Mouse (Mus musculus): ENCODE data around the gene 4931440F15Rik. TPM values are rescaled to one million over a fixed set of nuclear protein-coding genes. Genes with fewer than 3 reads are reported as not detected.

4931440F15Rik gene
- polyA plus RNA-seq, 1 experiment from 2014 or later, result 0.12 TPM

DNA sequence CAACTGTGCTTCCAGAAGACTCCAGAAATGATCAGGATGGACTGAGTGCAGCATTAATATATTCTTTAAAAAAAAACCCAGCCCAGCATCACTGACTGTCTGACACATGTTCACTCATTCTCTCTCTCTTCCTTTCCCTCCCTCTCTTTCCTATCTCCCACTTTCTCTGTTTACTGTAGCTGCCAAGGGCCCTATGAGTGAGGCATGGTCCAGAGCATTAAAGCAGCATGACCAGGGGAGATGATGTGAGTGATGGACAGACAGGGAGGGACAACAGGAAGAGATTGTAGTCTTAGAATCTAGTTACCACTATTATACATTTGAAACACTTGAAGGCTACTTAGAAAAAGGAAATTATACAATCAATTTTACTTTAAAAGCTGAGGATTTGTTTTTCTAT, 9.8 kb downstream of the 4931440F15Rik start:
- Histone ChIP-seq H3K27me3 (ENCODE audit: low read depth, poor library complexity, severe bottlenecking) (no peaks in the 10 kb centered on the region), H3K36me3 (no peaks in the 10 kb centered on the region)

GRCm38 (mm10) chr11:29815261-29815660, 10.2 kb downstream of the 4931440F15Rik start:
- Histone ChIP-seq H3K4me3 (no peak overlapping the region), H3K27me3 (ENCODE audit: low read depth, poor library complexity, severe bottlenecking) (no peaks in the 10 kb centered on the region), H3K9me3 (replicated peaks) (no peaks in the 10 kb centered on the region), H3K4me1 (no peaks in the 10 kb centered on the region), H3K36me3 (no peaks in the 10 kb centered on the region), H3K27ac (replicated peaks) (no peak overlapping the region)
- no peak for DNase-seq (ENCODE audit: low spot score)
- WGBS, result 84% methylated on average over 3 of the region's 3 CpGs

More for the DNA sequence above, 9.8 kb downstream of the 4931440F15Rik start:
- H3K4me3 ChIP-seq, result no peak overlapping the region
- H3K4me1 ChIP-seq, result no peaks in the 10 kb centered on the region
- H3K9me3 ChIP-seq (replicated peaks), result no peaks in the 10 kb centered on the region
- no peak for DNase-seq (ENCODE audit: low spot score)
- no peak overlapping the region for H3K27ac ChIP-seq (replicated peaks)

DNA sequence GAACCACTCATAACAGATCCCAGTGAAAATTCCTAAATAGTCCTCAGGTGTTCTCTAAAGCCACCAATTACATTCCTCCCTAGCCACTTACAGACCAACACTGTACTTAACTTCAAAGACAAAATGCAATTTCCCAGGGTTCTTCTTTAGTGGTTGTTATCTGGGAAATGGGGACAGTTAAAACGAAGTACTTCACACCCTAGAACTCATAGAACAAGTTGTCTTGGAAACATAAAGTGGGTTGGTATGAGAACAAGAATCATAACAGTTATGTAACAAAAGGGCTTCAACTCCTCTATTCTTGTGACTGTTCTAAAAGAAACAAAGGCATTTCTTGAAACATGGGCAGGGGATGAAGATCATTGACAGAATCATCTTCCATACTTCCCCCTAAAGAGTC, 12.2 kb downstream of the 4931440F15Rik start:
- no peak for DNase-seq (ENCODE audit: low spot score)
- no peaks in the 10 kb centered on the region for H3K4me1 ChIP-seq
- no peaks in the 10 kb centered on the region for H3K36me3 ChIP-seq
- 86% methylated on average over 1 of the region's 1 CpGs for WGBS
- no peak overlapping the region for H3K27ac ChIP-seq (replicated peaks)
- H3K27me3 ChIP-seq (ENCODE audit: low read depth, poor library complexity, severe bottlenecking), result no peaks in the 10 kb centered on the region
- no peak overlapping the region for H3K4me3 ChIP-seq
- no peaks in the 10 kb centered on the region for H3K9me3 ChIP-seq (replicated peaks)

- DNase-seq (ENCODE audit: low spot score), result no peak
- Histone ChIP-seq H3K27ac (replicated peaks) (no peak overlapping the region), H3K36me3 (no peaks in the 10 kb centered on the region), H3K27me3 (ENCODE audit: low read depth, poor library complexity, severe bottlenecking) (no peaks in the 10 kb centered on the region), H3K9me3 (replicated peaks) (no peaks in the 10 kb centered on the region), H3K4me1 (no peaks in the 10 kb centered on the region), H3K4me3 (no peak overlapping the region)
- WGBS, result 82% methylated on average over 3 of the region's 3 CpGs
These were observed 13.0 kb downstream of the 4931440F15Rik start for GRCm38 (mm10) chr11:29812475-29812874.

GRCm38 (mm10) chr11:29810324-29810723, 15.1 kb downstream of the 4931440F15Rik start:
- no peaks in the 10 kb centered on the region for H3K27me3 ChIP-seq (ENCODE audit: low read depth, poor library complexity, severe bottlenecking)
- 80% methylated on average over 3 of the region's 3 CpGs for WGBS
- H3K4me1 ChIP-seq, result no peaks in the 10 kb centered on the region

GRCm38 (mm10) chr11:29808981-29809589, 16.4 kb downstream of the 4931440F15Rik start:
- 93% methylated on average over 7 of the region's 7 CpGs for WGBS
- no peaks in the 10 kb centered on the region for H3K9me3 ChIP-seq (replicated peaks)

More at GRCm38 (mm10) chr11:29810324-29810723, 15.1 kb downstream of the 4931440F15Rik start:
- H3K9me3 ChIP-seq (replicated peaks), result no peaks in the 10 kb centered on the region
- no peak overlapping the region for H3K27ac ChIP-seq (replicated peaks)
- no peaks in the 10 kb centered on the region for H3K36me3 ChIP-seq
- no peak for DNase-seq (ENCODE audit: low spot score)
- no peak overlapping the region for H3K4me3 ChIP-seq

DNA sequence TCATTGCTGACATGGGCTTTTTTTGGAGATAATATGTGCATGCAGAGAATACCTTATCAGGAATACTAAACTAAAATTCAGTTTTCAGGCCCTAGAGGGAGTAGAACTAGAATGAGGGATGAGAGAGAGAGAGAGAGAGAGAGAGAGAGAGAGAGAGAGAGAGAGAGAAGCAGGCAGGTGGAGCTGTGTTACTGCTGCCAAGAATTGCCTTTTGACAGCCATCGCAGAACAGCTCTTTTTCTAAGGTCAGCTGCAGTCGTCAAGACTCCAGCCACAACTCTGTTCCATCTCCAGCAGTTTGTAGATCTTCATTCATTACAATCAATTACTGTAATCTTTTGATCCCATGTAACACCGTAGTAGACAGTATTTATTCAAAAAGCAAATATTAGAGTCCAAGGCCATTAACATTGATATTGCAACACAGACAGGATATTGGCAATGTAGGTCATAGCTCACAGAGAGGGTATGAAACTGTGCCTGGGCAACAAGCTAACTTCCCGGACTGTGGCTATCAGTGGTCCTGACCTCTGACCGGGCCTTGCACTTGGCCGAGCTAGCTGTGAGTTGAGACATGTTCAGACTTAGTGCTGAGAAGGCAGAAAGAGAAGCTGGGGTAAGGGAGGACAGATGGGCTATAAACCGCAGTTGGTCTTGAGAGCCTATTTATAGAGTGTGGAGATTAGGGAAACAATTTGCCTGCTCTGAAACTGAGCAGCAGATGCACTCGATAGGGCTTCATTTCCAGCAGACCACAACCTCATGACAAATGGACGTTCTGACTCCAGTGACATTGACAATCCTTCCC, 17.1 kb downstream of the 4931440F15Rik start:
- Histone ChIP-seq H3K4me3 (no peak overlapping the region), H3K36me3 (no peaks in the 10 kb centered on the region), H3K9me3 (replicated peaks) (no peaks in the 10 kb centered on the region), H3K27ac (replicated peaks) (no peak overlapping the region), H3K27me3 (ENCODE audit: low read depth, poor library complexity, severe bottlenecking) (no peaks in the 10 kb centered on the region), H3K4me1 (no peaks in the 10 kb centered on the region)
- no peak for DNase-seq (ENCODE audit: low spot score)
- WGBS, result 87% methylated on average over 9 of the region's 9 CpGs

More at GRCm38 (mm10) chr11:29808981-29809589, 16.4 kb downstream of the 4931440F15Rik start:
- H3K4me1 ChIP-seq, result no peaks in the 10 kb centered on the region
- no peaks in the 10 kb centered on the region for H3K36me3 ChIP-seq
- no peak for DNase-seq (ENCODE audit: low spot score)
- no peak overlapping the region for H3K4me3 ChIP-seq
- no peak overlapping the region for H3K27ac ChIP-seq (replicated peaks)
- no peaks in the 10 kb centered on the region for H3K27me3 ChIP-seq (ENCODE audit: low read depth, poor library complexity, severe bottlenecking)

DNA sequence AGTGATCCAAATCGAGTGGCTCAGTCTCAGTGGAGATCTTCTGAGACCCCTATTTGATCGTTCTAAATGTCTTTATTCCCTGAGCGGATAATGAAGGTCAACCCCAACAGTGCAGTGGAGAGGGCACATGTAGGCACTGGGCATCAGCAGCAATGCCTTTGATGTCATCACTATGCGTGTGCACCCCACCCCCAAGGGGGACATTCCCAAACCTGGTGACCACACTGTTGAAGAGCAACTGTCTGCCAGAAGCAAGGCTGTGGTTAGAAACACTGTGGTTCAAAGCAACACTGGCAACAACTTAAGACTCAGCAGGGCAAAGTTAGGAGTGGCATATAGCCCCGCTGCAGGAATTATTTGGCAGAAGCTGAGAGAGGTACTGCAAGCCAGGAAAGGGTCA, 18.1 kb downstream of the 4931440F15Rik start:
- Histone ChIP-seq H3K4me1 (no peaks in the 10 kb centered on the region), H3K27ac (replicated peaks) (no peak overlapping the region), H3K4me3 (no peak overlapping the region), H3K9me3 (replicated peaks) (no peaks in the 10 kb centered on the region), H3K36me3 (no peaks in the 10 kb centered on the region), H3K27me3 (ENCODE audit: low read depth, poor library complexity, severe bottlenecking) (no peaks in the 10 kb centered on the region)
- no peak for DNase-seq (ENCODE audit: low spot score)
- WGBS, result 90% methylated on average over 5 of the region's 5 CpGs

- WGBS, result 90% methylated on average over 2 of the region's 2 CpGs
- Histone ChIP-seq H3K9me3 (replicated peaks) (no peaks in the 10 kb centered on the region), H3K27me3 (ENCODE audit: low read depth, poor library complexity, severe bottlenecking) (no peaks in the 10 kb centered on the region), H3K4me1 (no peaks in the 10 kb centered on the region), H3K36me3 (no peaks in the 10 kb centered on the region), H3K27ac (replicated peaks) (no peak overlapping the region), H3K4me3 (no peak overlapping the region)
- DNase-seq (ENCODE audit: low spot score), result no peak
These were observed 23.7 kb downstream of the 4931440F15Rik start for GRCm38 (mm10) chr11:29801432-29802427.

DNA sequence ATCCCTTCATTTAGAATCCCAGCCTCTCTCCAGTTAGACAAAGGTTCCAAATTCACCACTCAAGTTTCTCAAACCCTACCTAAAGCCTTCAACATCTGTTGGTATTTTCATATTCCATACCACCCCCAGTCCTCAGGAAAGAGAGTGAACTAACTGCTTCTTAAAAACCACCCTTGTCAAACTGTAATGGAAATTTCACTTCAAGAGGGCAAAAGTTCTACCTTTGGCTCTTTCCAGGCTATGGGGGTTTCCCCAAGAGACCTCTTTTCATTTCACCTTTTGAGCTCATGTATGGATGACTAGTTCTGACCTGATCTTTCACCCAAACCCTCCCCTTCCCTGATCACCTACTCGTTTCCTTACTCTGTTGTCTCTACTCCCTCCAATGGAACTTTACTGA, 25.6 kb downstream of the 4931440F15Rik start:
- no peaks in the 10 kb centered on the region for H3K9me3 ChIP-seq (replicated peaks)
- no peaks in the 10 kb centered on the region for H3K27me3 ChIP-seq (ENCODE audit: low read depth, poor library complexity, severe bottlenecking)
- H3K4me1 ChIP-seq, result no peaks in the 10 kb centered on the region
- H3K4me3 ChIP-seq, result no peak overlapping the region
- no peak overlapping the region for H3K27ac ChIP-seq (replicated peaks)
- no peaks in the 10 kb centered on the region for H3K36me3 ChIP-seq
- 65% methylated on average over 1 of the region's 1 CpGs for WGBS
- no peak for DNase-seq (ENCODE audit: low spot score)

DNA sequence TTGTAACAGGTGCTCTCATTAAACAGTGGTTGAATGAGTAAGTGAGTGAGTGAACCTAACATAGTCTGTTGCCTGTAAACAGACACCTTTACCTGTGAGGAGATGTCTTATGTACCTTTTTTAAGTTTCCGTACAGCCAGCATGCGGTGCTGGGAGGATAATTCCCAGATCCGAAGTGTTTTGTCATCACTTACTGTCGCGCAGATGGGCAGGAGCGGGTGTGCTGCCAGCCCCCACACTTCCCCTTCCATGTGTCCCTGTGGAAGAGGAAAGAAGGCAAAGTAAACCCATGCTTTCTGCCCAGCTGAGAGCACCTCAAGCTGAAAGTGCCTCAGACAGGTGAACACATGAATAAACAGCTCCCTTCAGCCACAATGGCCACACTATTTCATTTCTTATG, 30.4 kb downstream of the 4931440F15Rik start:
- Histone ChIP-seq H3K36me3 (no peaks in the 10 kb centered on the region), H3K4me1 (no peaks in the 10 kb centered on the region), H3K27ac (replicated peaks) (no peak overlapping the region), H3K4me3 (no peak overlapping the region), H3K9me3 (replicated peaks) (no peaks in the 10 kb centered on the region), H3K27me3 (ENCODE audit: low read depth, poor library complexity, severe bottlenecking) (no peaks in the 10 kb centered on the region)
- DNase-seq (ENCODE audit: low spot score), result no peak
- WGBS, result 91% methylated on average over 6 of the region's 6 CpGs

DNA sequence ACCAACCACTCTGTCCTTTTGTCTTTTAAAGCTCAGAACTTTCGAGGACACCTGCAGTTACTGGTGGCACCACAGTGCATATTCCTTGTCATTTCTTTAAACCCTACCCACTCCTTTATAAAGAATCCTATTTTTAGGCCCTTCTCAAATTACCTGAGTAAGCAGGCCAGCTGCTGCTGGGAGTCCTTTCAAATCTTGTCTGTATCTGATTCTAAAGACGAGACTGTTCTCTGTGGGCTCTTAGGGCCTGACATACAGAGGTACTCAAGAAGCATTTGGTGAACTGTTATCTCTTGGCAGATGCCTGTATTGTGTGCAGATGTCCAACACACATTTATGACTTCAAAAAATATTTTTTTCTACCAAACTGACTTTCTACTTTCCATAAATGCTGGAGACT, 31.0 kb downstream of the 4931440F15Rik start:
- Histone ChIP-seq H3K4me3 (no peak overlapping the region), H3K36me3 (no peaks in the 10 kb centered on the region), H3K27ac (replicated peaks) (no peak overlapping the region), H3K9me3 (replicated peaks) (no peaks in the 10 kb centered on the region), H3K4me1 (no peaks in the 10 kb centered on the region), H3K27me3 (ENCODE audit: low read depth, poor library complexity, severe bottlenecking) (no peaks in the 10 kb centered on the region)
- no peak for DNase-seq (ENCODE audit: low spot score)
- WGBS, result 69% methylated on average over 2 of the region's 2 CpGs

All from midbrain, embryonic 10.5 days (tissue).